Mouse (Mus musculus): ENCODE measurements around the gene Slc12a9.

Gene Slc12a9

DNA sequence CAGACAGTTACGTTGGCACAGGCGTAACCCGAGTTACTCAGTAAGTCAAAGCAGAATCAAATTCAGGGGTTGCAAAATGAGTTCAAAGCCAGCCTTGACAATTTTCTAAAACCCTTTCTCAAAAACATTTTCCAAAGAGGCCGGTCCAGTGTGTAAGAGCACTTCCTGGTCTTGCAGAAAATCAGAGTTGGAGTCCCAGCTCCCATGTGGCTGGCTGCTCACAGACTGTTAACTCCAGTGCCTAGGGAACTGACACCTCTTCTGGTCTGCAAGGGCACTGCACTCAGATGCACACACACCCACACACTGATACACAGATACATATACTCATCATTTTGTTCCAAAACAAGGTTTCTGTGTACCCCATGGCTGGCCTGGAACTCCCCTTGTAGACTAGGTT lies 25.0 kb downstream of the Slc12a9 start:
- in situ Hi-C loops (cut with MboI): no loop called here

DNA sequence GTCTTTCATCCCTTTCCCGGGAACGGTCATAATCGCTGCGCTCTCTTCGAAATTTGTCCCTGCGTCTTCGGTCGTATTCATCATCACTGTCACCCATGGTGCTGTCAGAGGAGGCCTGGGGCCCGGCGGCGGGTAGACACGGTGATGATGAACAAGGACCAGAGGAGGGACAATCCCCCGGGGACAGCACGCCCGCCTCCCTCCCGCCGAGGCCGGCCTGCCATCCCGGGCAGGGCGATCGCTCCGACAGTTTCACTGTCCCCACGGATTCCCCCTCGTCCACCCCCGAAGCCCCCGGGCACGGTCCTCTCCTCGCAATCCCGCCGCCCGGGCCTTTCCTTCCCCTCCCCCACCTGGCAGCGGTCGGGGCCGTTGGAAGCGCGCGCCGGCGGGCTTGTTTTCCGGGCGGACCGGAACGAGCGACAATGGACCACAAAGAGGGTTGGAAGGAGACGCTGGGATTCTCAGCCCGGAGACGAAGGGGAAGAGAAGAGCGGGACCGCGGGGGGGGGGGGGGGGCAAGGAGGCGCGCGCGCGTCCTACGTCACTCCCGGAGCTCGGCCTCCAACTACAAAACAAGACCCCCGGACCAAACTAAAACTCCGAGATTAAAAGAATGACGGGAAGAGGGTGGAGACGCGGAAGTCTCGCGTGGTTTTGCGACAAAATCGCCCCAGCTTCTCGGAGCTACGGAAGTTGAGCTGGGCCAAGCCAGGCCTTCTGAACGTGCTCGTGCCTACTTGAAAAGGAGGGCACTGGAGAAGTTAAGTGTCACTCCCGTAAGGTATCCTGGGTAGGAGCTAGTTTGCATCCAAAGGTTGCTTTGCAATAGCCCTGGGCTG lies 26.1 kb downstream of the Slc12a9 start, which contains the start of gene Srrt:
TSS of gene Srrt (minus strand) at position 604 of the 842 bp plus-strand sequence.
- in situ Hi-C loops (cut with MboI): no loop called here

DNA sequence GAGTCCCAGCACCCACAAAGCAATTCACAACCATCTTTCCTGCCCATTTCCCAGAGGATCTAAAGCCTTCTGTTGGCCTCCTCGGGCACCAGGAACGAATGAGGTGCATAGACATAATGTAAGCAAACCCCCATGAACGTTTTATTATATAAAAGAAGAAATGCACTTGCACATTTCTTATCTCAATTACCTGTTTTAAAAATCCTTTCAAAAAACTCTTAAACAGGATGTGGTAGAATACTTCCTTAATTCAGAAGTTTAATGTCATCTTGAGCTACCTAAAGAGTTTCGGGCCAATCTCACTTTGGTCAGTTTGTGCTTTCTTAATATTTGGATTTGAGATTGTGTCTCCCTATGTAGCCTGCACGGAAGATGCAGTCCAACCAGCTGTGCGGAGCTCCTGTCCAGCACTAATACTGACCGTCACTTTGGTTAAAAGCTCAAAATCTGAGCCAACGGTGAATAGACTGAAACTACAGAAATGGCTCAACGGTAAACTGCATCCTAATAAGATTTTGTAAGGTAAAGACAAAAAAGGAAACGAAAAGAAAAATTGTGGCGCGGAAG lies 26.9 kb downstream of the Slc12a9 start:
- in situ Hi-C loops (cut with MboI): no loop called here

- in situ Hi-C loops (cut with MboI): no loop called here
These were observed 27.6 kb downstream of the Slc12a9 start for GRCm38 (mm10) chr5:137305822-137306221.

DNA sequence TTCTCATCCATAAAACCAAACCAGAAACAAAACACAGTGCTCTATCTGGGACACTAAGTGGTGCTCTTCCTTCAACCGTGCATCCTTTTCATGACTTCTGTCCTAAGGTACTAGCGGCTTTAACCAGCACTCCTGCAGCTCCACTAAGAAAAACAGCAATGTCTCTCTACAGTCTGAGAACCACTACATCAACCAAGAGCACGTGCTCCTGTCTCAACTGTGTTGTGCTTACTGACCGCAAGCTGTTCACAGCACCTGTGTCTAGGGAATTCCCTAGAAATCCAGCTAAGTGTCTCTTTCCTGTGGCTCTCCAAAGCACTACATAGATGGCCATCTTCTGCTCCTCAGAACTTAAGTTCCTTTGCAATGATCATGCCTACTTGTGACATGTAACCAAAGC lies 28.6 kb downstream of the Slc12a9 start:
- in situ Hi-C loops (cut with MboI): no loop called here

DNA sequence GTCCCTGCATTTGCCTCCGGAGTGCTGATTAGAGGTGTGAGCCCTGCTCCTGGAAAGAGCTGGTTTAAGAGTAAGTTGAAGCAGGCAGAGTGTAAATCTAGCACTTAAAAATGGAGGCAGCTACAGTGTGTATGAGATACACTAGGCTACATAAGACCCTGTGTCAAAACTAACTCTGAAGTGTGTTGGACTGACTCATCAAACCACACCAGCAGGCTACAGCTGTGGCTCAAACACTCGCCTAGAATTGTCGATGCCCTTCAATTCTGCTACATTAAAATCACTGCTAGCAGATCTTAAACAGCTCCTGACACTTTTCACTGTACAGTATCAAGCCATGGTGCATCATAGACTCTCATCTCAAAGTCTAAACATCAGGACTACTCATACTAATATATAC lies 29.2 kb downstream of the Slc12a9 start:
- in situ Hi-C loops (cut with MboI): no loop called here

GRCm38 (mm10) chr5:137303609-137304008 lies 29.8 kb downstream of the Slc12a9 start:
- in situ Hi-C loops (cut with MboI): no loop called here

DNA sequence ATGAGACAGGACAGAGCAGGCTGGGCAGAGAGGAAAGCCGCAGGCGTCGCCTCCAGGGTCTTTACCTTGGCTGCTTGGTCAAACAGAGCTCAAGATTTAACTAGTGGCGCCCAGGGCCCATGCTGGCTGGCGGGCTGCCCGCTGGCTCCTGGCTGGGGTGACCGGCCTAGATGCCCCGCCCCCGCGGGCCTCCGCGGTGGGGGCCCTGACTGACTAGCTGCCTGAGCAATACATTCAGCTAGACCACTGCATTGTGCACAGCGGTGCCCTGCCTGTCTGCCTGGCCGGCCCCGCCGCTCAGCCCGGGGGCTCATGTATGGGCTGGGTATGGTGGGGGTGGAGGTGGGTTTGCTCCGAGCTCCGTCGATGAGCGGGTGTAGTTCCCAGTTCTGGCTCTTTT lies 32.1 kb downstream of the Slc12a9 start:
- in situ Hi-C loops (cut with MboI): no loop called here

- in situ Hi-C loops (cut with MboI): no loop called here
These were observed 34.2 kb downstream of the Slc12a9 start for GRCm38 (mm10) chr5:137299240-137299639.

DNA sequence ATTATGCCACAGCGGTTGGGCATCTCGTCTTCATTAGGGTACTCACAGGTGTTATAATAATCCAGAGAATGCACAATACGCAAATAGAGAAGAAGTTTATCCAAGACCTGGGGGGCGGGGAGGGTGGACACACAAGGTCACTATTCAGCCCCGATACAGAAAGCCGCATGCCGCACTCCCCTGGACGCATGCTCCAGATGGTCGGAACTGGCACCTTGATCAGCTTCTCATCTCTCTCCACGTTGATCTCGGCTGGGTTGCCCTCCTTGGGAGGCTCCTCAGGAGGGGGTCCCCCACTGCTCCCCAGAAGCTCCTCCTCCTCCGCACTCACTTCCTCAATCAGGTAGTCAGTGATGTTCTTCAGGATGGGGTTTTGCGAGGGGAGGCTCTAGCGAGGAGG lies 36.3 kb downstream of the Slc12a9 start:
- in situ Hi-C loops (cut with MboI): no loop called here

- in situ Hi-C loops (cut with MboI): no loop called here
These were observed 37.7 kb downstream of the Slc12a9 start for GRCm38 (mm10) chr5:137295712-137296111.

DNA sequence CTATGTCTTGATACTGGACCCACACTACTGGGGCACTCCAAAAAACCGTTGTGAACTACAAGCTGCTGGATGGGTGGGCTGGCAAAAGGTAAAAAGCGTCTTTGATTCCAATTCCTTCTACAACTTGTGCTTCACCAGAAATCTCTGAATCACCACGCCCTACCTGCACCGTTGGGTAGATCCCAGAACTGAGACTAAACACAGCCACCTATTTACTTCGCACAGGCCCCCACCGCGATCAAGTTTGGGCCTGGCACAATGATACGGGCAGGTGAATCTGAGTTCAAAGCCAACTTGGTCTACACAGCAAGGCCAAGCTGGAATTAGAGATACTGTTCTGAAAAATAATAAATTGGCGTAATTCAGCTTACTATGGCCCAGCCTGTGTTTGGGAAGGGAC lies 38.1 kb downstream of the Slc12a9 start:
- in situ Hi-C loops (cut with MboI): no loop called here

DNA sequence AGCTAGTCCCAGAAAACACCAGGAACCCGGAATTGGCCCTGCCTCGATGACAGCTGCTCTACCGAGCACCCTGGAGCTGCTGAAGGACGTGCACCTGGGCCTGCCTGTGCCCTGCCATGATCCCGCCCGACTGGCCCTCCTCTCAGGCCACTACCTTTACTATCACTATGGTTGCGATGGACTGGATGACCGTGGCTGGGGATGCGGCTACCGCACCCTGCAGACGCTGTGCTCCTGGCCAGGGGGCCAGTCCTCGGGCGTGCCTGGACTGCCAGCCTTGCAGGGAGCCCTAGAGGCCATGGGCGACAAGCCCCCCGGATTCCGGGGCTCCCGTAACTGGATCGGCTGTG lies 38.7 kb downstream of the Slc12a9 start:
- in situ Hi-C loops (cut with MboI): no loop called here

- in situ Hi-C loops (cut with MboI): no loop called here
These were observed 39.3 kb downstream of the Slc12a9 start, which contains the start of gene Ufsp1 for GRCm38 (mm10) chr5:137293839-137294743. Gene Ufsp1 (plus strand): TSS chr5:137294629.

DNA sequence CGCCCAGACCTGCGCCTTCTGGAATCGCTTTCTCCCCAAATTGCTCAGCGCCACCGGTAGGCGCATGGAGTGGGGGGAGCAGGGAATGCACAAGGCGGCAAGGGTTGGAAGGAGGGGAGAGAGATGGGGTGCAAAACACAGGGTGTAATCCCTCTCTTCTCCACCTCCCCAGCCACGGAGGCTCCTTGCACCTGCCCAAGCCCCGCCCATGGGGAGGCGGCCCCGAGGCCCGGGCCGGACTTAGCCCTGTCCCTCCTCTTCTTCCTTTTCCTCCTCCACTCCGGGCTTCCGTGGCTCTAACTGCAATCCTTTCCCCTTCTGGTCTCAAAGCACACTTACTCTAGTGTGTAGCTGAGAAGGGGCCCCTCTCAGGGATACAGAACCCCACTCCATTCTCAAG lies 40.1 kb downstream of the Slc12a9 start:
- in situ Hi-C loops (cut with MboI): no loop called here

DNA sequence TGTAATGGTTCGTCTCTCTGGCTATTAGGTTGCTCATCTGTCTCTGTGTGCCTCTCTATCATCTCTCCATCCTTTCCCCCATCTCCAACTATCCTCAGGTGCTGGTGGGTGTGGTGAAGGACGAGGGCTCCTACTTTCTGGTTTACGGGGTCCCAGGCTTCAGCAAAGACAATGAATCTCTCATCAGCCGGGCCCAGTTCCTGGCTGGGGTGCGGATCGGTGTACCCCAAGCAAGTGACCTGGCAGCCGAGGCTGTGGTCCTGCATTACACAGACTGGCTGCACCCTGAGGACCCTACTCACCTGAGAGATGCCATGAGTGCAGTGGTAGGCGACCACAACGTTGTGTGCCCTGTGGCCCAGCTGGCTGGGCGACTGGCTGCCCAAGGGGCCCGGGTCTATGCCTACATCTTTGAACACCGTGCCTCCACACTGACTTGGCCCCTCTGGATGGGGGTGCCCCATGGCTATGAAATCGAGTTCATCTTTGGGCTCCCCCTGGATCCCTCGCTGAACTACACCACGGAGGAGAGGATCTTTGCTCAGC lies 41.9 kb downstream of the Slc12a9 start:
- in situ Hi-C loops (cut with MboI): no loop called here

DNA sequence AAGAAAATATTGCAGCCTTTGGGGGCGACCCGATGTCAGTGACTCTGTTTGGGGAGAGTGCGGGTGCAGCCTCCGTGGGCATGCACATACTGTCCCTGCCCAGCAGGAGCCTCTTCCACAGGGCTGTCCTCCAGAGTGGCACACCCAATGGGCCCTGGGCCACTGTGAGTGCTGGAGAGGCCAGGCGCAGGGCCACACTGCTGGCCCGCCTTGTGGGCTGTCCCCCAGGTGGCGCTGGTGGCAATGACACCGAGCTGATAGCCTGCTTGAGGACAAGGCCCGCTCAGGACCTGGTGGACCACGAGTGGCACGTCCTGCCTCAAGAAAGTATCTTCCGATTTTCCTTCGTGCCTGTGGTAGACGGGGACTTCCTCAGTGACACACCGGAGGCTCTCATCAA lies 42.7 kb downstream of the Slc12a9 start:
- in situ Hi-C loops (cut with MboI): no loop called here

DNA sequence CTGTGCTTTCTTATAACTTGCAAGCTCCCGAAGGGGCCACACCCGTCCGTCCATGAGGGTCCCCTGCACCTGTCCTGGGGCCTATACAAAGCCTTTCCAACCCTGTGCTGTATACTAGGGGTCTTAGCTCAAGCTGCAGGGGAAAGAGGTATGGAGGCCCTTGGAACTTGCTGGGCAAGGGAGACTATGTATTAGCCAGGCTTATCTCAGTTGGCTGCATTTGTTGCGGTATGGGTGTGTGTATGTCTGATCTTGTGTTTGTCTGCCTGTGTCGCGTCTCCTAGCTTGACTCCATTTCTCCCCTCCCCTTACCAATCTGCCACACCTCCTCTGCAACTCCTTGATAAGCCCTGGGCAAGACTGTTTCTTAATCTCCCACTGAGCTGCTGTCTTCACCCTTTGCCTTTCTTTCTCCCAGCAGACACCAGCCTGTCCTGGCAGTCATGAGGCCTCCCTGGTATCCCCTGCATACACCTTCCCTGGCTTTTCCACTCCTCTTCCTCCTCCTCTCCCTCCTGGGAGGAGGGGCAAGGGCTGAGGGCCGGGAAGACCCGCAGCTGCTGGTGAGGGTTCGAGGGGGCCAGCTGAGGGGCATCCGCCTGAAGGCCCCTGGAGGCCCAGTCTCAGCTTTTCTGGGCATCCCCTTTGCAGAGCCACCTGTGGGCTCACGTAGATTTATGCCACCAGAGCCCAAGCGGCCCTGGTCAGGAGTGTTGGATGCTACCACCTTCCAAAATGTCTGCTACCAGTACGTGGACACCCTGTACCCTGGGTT lies 43.6 kb downstream of the Slc12a9 start:
- in situ Hi-C loops (cut with MboI): no loop called here

DNA sequence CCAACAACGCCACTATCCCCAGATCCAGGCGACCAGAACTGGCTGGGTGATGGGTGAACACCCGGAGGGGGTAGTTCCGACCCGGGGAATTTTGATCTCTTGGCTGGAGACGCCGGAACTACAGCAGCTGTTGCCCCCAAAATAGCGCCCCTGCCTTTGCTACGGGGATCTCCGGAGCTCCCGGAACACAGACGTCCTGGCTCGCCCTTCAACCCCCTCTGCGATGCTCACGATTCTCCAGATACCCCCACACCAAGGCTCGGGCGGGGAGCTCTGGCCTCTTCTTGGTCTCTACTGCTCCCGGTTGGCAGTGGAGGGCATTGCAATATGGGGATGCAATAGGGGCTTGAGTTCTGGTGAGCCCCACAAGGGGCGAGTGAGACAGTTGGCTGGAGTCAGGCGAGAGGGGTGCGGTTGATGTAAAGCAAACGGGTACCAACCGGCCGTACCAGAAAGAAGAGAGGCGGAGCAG lies 44.4 kb downstream of the Slc12a9 start:
- in situ Hi-C loops (cut with MboI): no loop called here

DNA sequence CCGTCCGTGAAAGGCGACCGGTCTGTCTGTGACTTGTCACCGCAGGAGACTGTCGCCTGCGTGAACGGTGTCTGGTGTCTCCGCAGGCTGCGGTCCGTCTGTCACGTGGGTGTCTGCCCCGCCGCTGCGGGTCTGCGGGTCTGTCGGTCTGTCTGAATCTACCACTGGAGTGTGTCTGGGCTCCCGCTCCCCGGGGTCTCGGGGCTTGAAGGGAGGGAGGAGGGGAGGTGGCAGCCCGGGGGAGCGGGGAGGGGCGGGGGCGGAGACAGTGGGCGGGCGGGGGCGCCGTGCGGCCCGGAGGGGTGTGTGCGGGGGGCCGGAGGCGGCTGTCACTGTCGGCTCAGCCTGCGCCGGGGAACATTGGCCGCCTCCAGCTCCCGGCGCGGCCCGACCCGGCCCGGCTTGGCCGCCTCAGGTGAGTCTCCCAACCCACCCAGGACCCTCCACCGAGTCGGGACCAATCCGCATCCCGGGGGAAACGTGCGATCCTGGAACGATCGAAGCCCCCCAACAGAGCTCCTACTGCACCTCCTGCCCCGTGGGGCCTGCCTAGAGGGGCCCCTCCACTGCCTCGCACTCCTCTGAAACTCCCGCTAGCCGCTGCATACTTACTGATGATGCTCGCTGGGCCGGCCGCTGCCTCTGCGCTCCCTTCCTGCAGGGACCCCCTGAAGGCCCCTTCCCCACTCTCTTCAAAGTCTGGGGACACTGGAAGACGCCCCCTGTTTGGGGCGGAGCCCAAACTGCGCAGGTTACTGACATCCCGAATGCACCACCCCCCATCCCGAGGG lies 45.2 kb downstream of the Slc12a9 start:
- in situ Hi-C loops (cut with MboI): no loop called here

All from mature B cell (primary cell).